Mouse (Mus musculus) liver, adult 2 months (tissue): ENCODE results near the gene Arhgef40.

Source experiments
- CTCF ChIP-seq: fragments of 200-500 bp; IDR thresholded peaks from 2 replicates; pipeline ENCODE4 v1.5.1; 2011; ENCODE audit warnings: low read depth, low read length, control low read depth
- POLR2A ChIP-seq: fragments of 200-500 bp; IDR thresholded peaks from 2 replicates; pipeline ENCODE4 v1.6.1; 2011; ENCODE audit warnings: low read length, control low read depth; ENCODE audit not compliant: insufficient read depth; ENCODE audit errors: extremely low read depth

GRCm38 (mm10) chr14:52035926-52036325, 51.4 kb downstream of the Arhgef40 start:
- TF ChIP-seq POLR2A (no peak), CTCF (no peak)
